Mouse (Mus musculus): ENCODE measurements around the gene Tmem266.

DNA sequence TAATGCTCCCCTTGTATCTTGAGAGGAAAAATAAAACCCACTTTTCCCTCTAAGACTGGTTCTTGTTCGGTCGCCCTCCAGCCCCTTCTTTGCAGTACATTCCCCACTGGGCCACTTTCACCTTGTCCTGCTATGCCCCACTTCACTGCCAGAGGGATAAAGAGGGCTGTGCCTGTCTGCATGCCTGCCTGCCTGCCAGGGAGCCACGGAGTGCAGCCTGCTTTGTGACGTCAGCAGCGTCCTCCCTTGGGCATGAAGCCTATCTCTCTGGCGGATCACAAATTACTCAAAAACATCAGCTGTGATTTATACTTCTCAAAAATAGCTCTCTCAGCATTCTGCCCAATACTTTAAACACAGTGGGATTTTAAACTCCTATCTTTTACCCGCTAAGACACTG lies 6.2 kb downstream of the Tmem266 start:
- no peak for TF ChIP-seq CTCF (IDR thresholded peaks at IDR 0.05; ENCODE audit: low read depth, low read length)
- no peak for TF ChIP-seq POLR2A (IDR thresholded peaks at IDR 0.05; ENCODE audit: insufficient read depth, low read length)
- TF ChIP-seq EP300 (IDR thresholded peaks at IDR 0.05; ENCODE audit: insufficient read depth, low read depth, low read length): no peak
